Mouse (Mus musculus) myocyte (in vitro differentiated cells): ENCODE results near the gene Polr3gl.

Source experiments
- CEBPB ChIP-seq: IDR thresholded peaks from 2 replicates; pipeline ENCODE4 v1.6.1; 2011; ENCODE audit warnings: mild to moderate bottlenecking, moderate library complexity; ENCODE audit not compliant: poor library complexity, insufficient read depth, severe bottlenecking
- E2F4 ChIP-seq: IDR thresholded peaks from one replicate; pipeline ENCODE4 v1.6.1; 2011; ENCODE audit warnings: mild to moderate bottlenecking, control low read depth, moderate library complexity; ENCODE audit not compliant: insufficient read depth
- MAX ChIP-seq: IDR thresholded peaks from one replicate; pipeline ENCODE4 v1.6.1; 2011; ENCODE audit warnings: low read depth, mild to moderate bottlenecking, control low read depth
- MYOD1 ChIP-seq, 3 experiments: IDR thresholded peaks; one replicate each; pipeline ENCODE4 v1.6.1; 2011; ENCODE audit warnings: control low read depth in 2 of 3, low read depth in 2 of 3, mild to moderate bottlenecking in 2 of 3, moderate library complexity in 1 of 3; ENCODE audit not compliant: insufficient read length in 2 of 3, control insufficient read depth in 1 of 3
- MYOG ChIP-seq, 3 experiments: IDR thresholded peaks; one replicate each; pipeline ENCODE4 v1.6.1; 2011; ENCODE audit warnings: control low read depth in 2 of 3, low read depth in 2 of 3, mild to moderate bottlenecking in 2 of 3; ENCODE audit not compliant: insufficient read length in 2 of 3, control insufficient read depth in 1 of 3, insufficient read depth in 1 of 3
- POLR2A ChIP-seq: IDR thresholded peaks from one replicate; pipeline ENCODE4 v1.6.1; 2011; ENCODE audit warnings: low read depth, mild to moderate bottlenecking, control low read depth, moderate library complexity; ENCODE audit not compliant: insufficient read length
- POLR2AphosphoS2 ChIP-seq: IDR thresholded peaks from one replicate; pipeline ENCODE4 v1.6.1; 2011; ENCODE audit warnings: low read depth, control low read depth; ENCODE audit not compliant: insufficient read length
- REST ChIP-seq: IDR thresholded peaks from one replicate; pipeline ENCODE4 v1.6.1; 2011; ENCODE audit warnings: mild to moderate bottlenecking, control low read depth, moderate library complexity; ENCODE audit not compliant: insufficient read depth, insufficient read length
- SRF ChIP-seq: IDR thresholded peaks from one replicate; pipeline ENCODE4 v1.6.1; 2011; ENCODE audit warnings: low read depth; ENCODE audit not compliant: control insufficient read depth, insufficient read length
- TCF12 ChIP-seq: IDR thresholded peaks from one replicate; pipeline ENCODE4 v1.6.1; 2011; ENCODE audit warnings: mild to moderate bottlenecking, control low read depth; ENCODE audit not compliant: poor library complexity, insufficient read depth, severe bottlenecking
- TCF3 ChIP-seq: IDR thresholded peaks from one replicate; pipeline ENCODE4 v1.6.1; 2011; ENCODE audit warnings: low read depth, control low read depth; ENCODE audit not compliant: insufficient read length
- USF1 ChIP-seq: IDR thresholded peaks from one replicate; pipeline ENCODE4 v1.6.1; 2011; ENCODE audit warnings: low read depth, mild to moderate bottlenecking, control low read depth, moderate library complexity

GRCm38 (mm10) chr3:96623201-96623600 lies 29.2 kb upstream of the Polr3gl start:
- TF ChIP-seq CEBPB: no peak
- no peak for TF ChIP-seq USF1
- no peak for TF ChIP-seq POLR2A
- TF ChIP-seq MYOD1 (IDR thresholded peaks at IDR 0.05; ENCODE audit: control insufficient read depth in 1 of 3, insufficient read length in 2 of 3, low read depth in 2 of 3): no peak
- TF ChIP-seq E2F4: no peak
- TF ChIP-seq MAX: no peak
- TF ChIP-seq POLR2AphosphoS2: no peak
- TF ChIP-seq SRF: no peak
- TF ChIP-seq TCF3: no peak
- no peak for TF ChIP-seq TCF12
- TF ChIP-seq REST: no peak
- TF ChIP-seq MYOG (IDR thresholded peaks at IDR 0.05; ENCODE audit: control insufficient read depth in 1 of 3, insufficient read depth in 1 of 3, insufficient read length in 2 of 3, low read depth in 2 of 3): no peak
